Mouse (Mus musculus) spleen, postnatal 14 days (tissue): ENCODE measurements at regions not wholly inside any gene's neighbourhood (a gene's known extent, or its start where the extent isn't known, plus 50 kb on each side); places are given as distances from the start of the nearest gene placed in this dataset.

Experiments used
- DNase-seq, 2 experiments: peaks; one replicate each; pipeline ENCODE4 v3.0.0; 2021 to 2022; ENCODE audit warnings: low spot score in 2 of 2

GRCm38 (mm10) chr2:179228096-179228495 is 214.1 kb upstream of the Cdh4 start:
- DNase-seq = no peak

DNA sequence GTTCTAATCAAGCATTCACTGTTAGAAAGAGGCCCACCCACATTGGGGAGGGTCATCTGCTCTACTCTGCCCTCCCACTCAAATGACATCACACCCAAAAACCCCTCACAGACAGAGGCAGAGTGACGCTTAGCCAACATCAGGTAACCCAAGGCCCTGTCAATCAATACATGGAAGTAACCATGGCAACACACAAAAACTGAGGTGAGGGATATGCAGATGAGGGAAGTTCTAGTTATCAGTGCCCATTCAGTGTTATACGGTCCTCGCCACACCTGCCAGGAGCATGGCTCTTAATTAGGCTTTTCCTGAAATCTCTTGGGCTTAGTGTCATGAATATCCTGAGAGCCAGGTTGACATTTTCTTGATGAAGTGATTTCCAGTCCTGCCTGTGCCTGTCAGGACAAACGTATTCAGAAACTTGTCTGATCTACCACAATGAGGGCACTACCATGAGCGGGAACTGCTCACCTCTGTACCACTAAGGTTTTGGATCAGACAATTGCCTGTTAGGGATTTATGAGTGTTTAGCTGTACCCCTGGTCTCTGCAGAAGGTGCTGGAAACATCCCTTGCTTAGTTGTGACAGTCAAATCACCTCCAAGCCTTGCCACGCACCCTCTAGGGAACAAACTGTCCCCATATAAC is 210.4 kb upstream of the Cdh4 start:
- no peak for DNase-seq

- DNase-seq = no peak
These were observed 204.1 kb upstream of the Cdh4 start for GRCm38 (mm10) chr2:179238166-179238565.

DNA sequence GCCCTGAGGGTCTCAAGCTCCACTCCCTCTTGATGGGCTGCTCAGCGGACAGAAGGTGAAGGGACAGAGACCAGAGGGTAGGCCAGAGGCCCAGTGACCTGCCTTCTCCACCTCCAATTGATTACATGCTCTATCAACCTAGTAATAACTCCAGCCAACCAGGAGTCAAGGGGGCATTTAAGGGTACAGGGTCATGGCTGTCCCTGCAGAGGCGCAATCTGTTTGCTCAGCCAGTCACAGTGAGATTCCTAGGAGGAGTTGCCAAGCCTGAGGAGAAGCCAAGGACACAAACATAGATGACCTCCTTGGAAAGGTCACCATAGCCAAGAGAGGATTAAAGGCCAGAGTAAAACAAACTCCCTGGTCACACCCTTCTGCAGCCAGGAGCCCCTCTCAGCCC is 181.3 kb upstream of the Cdh4 start:
- no peak for DNase-seq

DNA sequence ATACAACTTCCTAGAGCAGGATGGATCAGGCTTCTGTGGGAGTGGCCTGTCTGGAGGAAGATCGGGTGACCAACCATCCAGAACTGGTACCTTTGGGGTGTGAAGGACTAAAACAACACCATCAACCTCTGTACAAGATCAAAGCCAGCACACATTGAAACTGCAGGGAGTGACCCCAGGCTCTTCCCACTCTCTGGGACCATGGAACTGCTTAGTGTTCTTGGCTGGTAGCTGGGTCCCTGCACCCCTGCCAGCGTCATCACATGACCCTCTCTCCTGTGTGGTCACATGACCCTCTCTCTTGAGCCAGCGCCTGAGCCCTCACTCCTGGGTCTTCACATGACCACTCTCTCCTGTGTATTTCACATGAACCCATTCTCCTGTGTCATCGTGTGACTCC is 178.3 kb upstream of the Cdh4 start:
- DNase-seq = no peak

- DNase-seq = no peak
These were observed 176.8 kb upstream of the Cdh4 start for GRCm38 (mm10) chr2:179265436-179265835.

GRCm38 (mm10) chr2:179277204-179277886 is 164.9 kb upstream of the Cdh4 start:
- DNase-seq = no peak

GRCm38 (mm10) chr2:179277887-179278282 is 164.3 kb upstream of the Cdh4 start:
- DNase-seq = no peak

GRCm38 (mm10) chr2:179282276-179282675 is 160.0 kb upstream of the Cdh4 start:
- DNase-seq = no peak

- no peak for DNase-seq
These were observed 151.8 kb upstream of the Cdh4 start for GRCm38 (mm10) chr2:179290394-179290793.

- no peak for DNase-seq
These were observed 151.1 kb upstream of the Cdh4 start for GRCm38 (mm10) chr2:179291046-179291563.

DNA sequence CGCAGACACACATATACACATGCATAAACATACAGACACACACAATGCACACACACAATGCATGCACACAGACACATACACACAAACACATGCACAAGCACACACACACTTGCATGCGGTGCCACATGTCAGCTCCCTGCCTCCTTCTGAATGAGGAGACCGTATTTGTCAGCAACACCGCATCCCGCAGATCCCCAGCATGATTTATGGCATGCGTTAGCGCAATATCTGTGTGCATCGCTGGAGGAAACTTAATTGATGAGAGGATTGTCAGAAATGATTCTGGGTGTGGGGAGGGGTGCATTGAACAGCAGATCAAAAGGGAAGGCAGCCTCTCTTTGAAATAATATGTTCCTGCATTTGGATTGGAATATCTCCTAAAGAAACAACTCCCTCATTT is 150.3 kb upstream of the Cdh4 start:
- no peak for DNase-seq

DNA sequence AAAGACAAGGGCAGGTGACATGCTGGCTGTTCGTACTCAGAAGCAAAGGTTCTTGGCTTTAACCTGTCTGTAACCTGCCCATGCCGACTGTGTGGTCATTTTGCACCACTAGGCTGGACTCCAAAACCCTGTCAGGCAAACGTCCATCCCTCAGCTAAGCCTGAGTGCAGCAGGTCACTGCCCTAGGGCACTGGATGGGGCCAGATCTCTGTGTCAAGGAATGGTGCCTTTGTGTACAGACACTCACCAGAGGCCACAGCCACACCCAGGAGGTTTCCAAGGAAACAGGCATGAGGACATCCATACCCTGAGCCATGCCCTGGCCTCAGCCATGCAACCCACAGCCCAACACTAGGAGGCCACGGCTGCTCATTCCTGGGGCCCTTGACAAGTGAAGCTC is 149.7 kb upstream of the Cdh4 start:
- DNase-seq = no peak

DNA sequence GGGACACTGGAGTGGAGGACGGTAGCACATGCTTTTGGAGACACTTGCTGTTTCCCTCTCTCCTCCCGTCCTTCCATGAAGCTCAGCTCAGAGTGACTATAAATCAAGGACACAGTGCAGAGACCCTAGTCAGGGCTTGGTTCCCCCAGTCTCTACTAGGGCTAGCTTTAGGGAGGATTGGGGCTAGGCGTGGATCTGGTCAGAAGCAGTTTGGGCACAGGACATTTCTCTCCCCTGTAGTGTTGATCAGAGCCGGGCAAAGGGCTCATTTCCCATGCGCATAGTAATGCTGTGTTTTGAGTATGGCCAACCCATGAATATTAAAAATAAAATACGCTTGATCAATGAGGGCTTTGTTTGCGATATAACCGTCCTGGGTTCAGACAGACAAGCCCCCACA is 149.1 kb upstream of the Cdh4 start:
- DNase-seq = no peak

- DNase-seq = no peak
These were observed 145.2 kb upstream of the Cdh4 start for GRCm38 (mm10) chr2:179297057-179297456.

DNA sequence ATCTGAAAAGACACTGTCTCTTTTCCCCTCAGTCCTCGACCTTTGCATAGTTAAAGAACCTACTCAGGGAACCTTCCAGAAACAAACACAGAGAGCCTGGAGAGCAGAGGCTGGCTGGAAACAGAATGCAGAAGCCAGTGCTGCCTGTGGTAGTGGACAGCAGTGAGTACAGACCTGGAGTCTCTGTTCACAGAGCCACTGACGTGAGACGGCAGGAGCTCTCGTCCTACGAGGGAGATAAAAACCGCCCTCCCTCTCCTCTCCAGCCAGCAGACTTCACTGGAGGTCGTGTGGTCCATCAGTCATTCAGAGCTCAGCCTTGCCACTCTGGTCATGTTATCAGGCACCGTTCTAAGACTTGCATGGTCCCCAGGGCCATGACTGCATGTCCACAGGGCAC is 138.5 kb upstream of the Cdh4 start:
- no peak for DNase-seq

DNA sequence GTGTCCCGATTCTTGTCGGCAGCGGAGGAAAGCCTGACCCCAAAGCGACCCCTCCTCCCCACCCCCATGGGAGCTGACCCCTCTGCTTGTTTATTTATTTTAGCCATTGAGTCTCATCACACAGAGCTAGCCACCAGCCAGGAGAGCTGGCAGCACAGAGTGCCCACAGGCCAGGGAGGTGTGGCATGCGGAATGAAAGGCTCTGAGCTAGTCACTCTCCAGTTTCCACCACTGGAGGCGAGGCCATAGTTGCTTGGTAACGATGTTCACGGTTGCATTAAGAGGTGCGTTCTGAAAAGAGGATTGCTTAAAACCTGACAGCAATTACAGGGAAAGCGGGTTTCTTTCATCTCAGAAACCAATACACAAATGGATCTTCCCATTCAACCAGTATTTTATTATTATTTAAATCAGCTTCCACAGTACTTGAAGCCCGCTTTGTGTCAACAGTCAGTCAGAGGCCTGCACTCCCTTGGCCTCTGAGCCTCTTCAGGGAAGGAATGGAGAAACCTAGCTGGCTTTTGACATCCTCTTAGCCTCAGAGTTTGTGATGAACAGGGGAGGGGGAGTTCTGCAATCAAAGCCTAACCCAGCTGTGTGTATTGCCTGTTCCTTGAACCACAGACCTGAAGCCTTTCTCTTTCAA is 134.8 kb upstream of the Cdh4 start:
- DNase-seq = no peak

GRCm38 (mm10) chr2:179307932-179308303 is 134.3 kb upstream of the Cdh4 start:
- no peak for DNase-seq

- no peak for DNase-seq
These were observed 124.2 kb upstream of the Cdh4 start for GRCm38 (mm10) chr2:179318046-179318445.

GRCm38 (mm10) chr2:179325242-179325641 is 117.0 kb upstream of the Cdh4 start:
- DNase-seq = no peak

GRCm38 (mm10) chr2:179332872-179333489 is 109.2 kb upstream of the Cdh4 start:
- no peak for DNase-seq

GRCm38 (mm10) chr2:179333587-179333986 is 108.6 kb upstream of the Cdh4 start:
- no peak for DNase-seq

GRCm38 (mm10) chr2:179336235-179336634 is 106.0 kb upstream of the Cdh4 start:
- no peak for DNase-seq
